Mouse (Mus musculus) spleen, adult 12 weeks (tissue): ENCODE measurements around the gene Elovl2.
"Not testable (repeated sequence)": the region's sequence is repeated elsewhere in the genome, so short reads cannot be mapped to it uniquely, and the experiment has no call there.

ENCODE experiments used
- DNase-seq: peaks from one replicate; pipeline ENCODE4 v3.0.0; 2022; ENCODE audit warnings: low spot score

The Elovl2 gene

GRCm38 (mm10) chr13:41220304-41220834 is at the start of gene Elovl2:
Gene Elovl2, minus strand, starts transcription at chr13:41220405.
- DNase-seq, result peak; percentile 14

GRCm38 (mm10) chr13:41267827-41268408 is 47.7 kb upstream of the Elovl2 start:
- no peak for DNase-seq

GRCm38 (mm10) chr13:41263304-41264006 is 43.2 kb upstream of the Elovl2 start:
- DNase-seq, result no peak

- DNase-seq, result not testable (repeated sequence)
Observed at GRCm38 (mm10) chr13:41261617-41262016, 41.4 kb upstream of the Elovl2 start.

GRCm38 (mm10) chr13:41257851-41258250 is 37.6 kb upstream of the Elovl2 start:
- DNase-seq, result no peak

GRCm38 (mm10) chr13:41256962-41257361 is 36.8 kb upstream of the Elovl2 start:
- no peak for DNase-seq

- DNase-seq, result no peak
Observed at GRCm38 (mm10) chr13:41256126-41256525, 35.9 kb upstream of the Elovl2 start.

- no peak for DNase-seq
Observed at GRCm38 (mm10) chr13:41252736-41253135, 32.5 kb upstream of the Elovl2 start.

GRCm38 (mm10) chr13:41252141-41252540 is 31.9 kb upstream of the Elovl2 start:
- DNase-seq, result no peak

GRCm38 (mm10) chr13:41251667-41252066 is 31.5 kb upstream of the Elovl2 start:
- no peak for DNase-seq

GRCm38 (mm10) chr13:41251232-41251631 is 31.0 kb upstream of the Elovl2 start:
- not testable (repeated sequence) for DNase-seq

- no peak for DNase-seq
Observed at GRCm38 (mm10) chr13:41250318-41250981, 30.2 kb upstream of the Elovl2 start.

- DNase-seq, result peak; percentile 79
Observed at GRCm38 (mm10) chr13:41249538-41250317, 29.5 kb upstream of the Elovl2 start, which contains the start of gene Smim13. Gene Smim13, plus strand, starts transcription at chr13:41249844.

GRCm38 (mm10) chr13:41248751-41249520 is 28.7 kb upstream of the Elovl2 start:
- no peak for DNase-seq

- DNase-seq, result no peak
Observed at GRCm38 (mm10) chr13:41244306-41244830, 24.2 kb upstream of the Elovl2 start.

GRCm38 (mm10) chr13:41241557-41241956 is 21.4 kb upstream of the Elovl2 start:
- no peak for DNase-seq

GRCm38 (mm10) chr13:41238805-41239130 is 18.6 kb upstream of the Elovl2 start:
- no peak for DNase-seq

- DNase-seq, result no peak
Observed at GRCm38 (mm10) chr13:41238035-41238804, 18.0 kb upstream of the Elovl2 start.

- DNase-seq, result no peak
Observed at GRCm38 (mm10) chr13:41235845-41236741, 15.9 kb upstream of the Elovl2 start.
